Mouse (Mus musculus) bone marrow, adult 2 months (tissue): ENCODE measurements around the gene Pxt1.

Experiments
- CTCF ChIP-seq: fragments of 200-500 bp; IDR thresholded peaks from 2 replicates; pipeline ENCODE4 v1.5.1; 2011; ENCODE audit warnings: low read length, control low read depth; ENCODE audit not compliant: control insufficient read depth, insufficient read depth
- POLR2A ChIP-seq: fragments of 200-500 bp; IDR thresholded peaks from 2 replicates; pipeline ENCODE4 v1.6.1; 2011; ENCODE audit warnings: low read depth, mild to moderate bottlenecking, control low read depth, low read length, borderline replicate concordance; ENCODE audit not compliant: control insufficient read depth

DNA sequence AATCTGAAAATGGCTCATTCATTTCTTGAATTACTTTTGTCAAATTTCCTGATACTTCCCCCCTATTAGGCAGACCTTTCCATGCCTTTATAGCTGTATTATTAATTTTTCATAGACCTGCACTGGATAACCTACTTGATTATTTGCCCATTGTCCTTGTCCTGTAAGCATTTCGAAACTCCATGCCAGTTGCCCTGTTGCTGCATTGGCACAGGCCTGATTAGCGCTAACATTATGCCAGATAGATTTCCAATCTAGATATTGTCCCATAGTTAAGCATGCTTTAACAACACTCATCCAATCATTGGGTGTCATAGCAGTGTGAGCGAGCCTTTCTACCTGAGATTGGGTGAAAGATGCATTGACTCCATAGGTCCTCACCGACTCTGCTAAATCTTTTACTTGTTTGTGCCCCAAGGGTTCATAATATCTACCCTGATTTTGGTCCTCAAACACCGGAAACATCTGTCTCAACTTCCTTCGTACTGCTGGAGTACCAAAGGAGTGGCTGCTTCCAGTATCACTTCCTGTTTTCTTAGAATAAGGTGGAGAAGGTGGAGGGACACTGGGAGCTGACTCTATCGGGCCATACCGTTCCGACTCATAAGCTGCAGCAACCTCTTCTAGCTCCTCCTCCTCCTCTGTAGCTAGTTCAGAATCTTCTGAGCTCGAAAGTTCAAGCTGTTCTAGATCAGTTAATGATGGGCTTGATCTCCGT lies 49.4 kb downstream of the Pxt1 start:
- no peak for TF ChIP-seq CTCF
- TF ChIP-seq POLR2A: no peak
